Mouse (Mus musculus): ENCODE results near the gene Atrnl1.

GRCm38 (mm10) chr19:58118141-58118835, 507.5 kb downstream of the Atrnl1 start:
- TF ChIP-seq POLR2A (IDR thresholded peaks at IDR 0.05; ENCODE audit: insufficient read depth, low read length) (no peak), CTCF (IDR thresholded peaks at IDR 0.05; ENCODE audit: low read depth, low read length) (peak; percentile 40)
